Mouse (Mus musculus) MEL (cell line): Measurements from ENCODE around the gene Zc3h6. TPM values are rescaled to one million over a fixed set of nuclear protein-coding genes. Genes with fewer than 3 reads are reported as not detected.

ENCODE experiments used
- DNase-seq: peaks from one replicate; pipeline ENCODE4 v3.0.0; 2011; ENCODE audit warnings: low read depth, low spot score
- H3K27ac ChIP-seq: 2 replicates; pipeline ENCODE4 v1.5.1; 2012; ENCODE audit warnings: low read depth, mild to moderate bottlenecking, control low read depth, low read length, moderate library complexity; ENCODE audit not compliant: control insufficient read depth
- H3K27me3 ChIP-seq, 2 experiments: fragments of 150-350 bp in 1 of 2; sonication (generic) in 1 of 2; 2 replicates each; pipeline ENCODE4 v1.6.1; 2012; ENCODE audit warnings: low read length in 2 of 2, mild to moderate bottlenecking in 2 of 2, improper control_type of control experiment in 1 of 2, moderate library complexity in 1 of 2; ENCODE audit not compliant: insufficient read depth in 2 of 2, control insufficient read depth in 1 of 2
- H3K36me3 ChIP-seq, 2 experiments: 2 replicates each; pipeline ENCODE4 v1.6.1; 2012 to 2014; ENCODE audit warnings: low read length in 2 of 2, improper control_type of control experiment in 1 of 2, inconsistent platforms in 1 of 2, mild to moderate bottlenecking in 1 of 2; ENCODE audit not compliant: insufficient read depth in 2 of 2, control insufficient read depth in 1 of 2
- H3K4me1 ChIP-seq, 2 experiments: fragments of 150-350 bp in 1 of 2; sonication (generic) in 1 of 2; 2 replicates each; pipeline ENCODE4 v1.6.1; 2012; ENCODE audit warnings: low read length in 2 of 2, improper control_type of control experiment in 1 of 2, mild to moderate bottlenecking in 1 of 2; ENCODE audit not compliant: insufficient read depth in 2 of 2, control insufficient read depth in 1 of 2
- H3K4me3 ChIP-seq, 2 experiments: fragments of 150-350 bp in 1 of 2; sonication (generic) in 1 of 2; 2 replicates each; pipeline ENCODE4 v1.5.1; 2012; ENCODE audit warnings: low read depth in 2 of 2, low read length in 2 of 2, mild to moderate bottlenecking in 2 of 2, moderate library complexity in 2 of 2, control low read depth in 1 of 2, improper control_type of control experiment in 1 of 2; ENCODE audit not compliant: control insufficient read depth in 1 of 2, insufficient read depth in 1 of 2
- H3K79me2 ChIP-seq: 2 replicates; pipeline ENCODE4 v1.6.1; 2012; ENCODE audit warnings: mild to moderate bottlenecking, low read length, moderate library complexity; ENCODE audit not compliant: control insufficient read depth, poor library complexity, insufficient read depth
- H3K9ac ChIP-seq: 2 replicates; pipeline ENCODE4 v1.6.1; 2012; ENCODE audit warnings: low read depth, mild to moderate bottlenecking, control low read depth, low read length, moderate library complexity; ENCODE audit not compliant: control insufficient read depth, poor library complexity, severe bottlenecking
- H3K9me3 ChIP-seq: fragments of 150-350 bp; sonication (generic); replicated peaks from 2 replicates; pipeline ENCODE4 v1.6.1; 2012; ENCODE audit warnings: mild to moderate bottlenecking, low read length, improper control_type of control experiment, moderate library complexity; ENCODE audit not compliant: insufficient read depth
- CHD1 ChIP-seq: IDR thresholded peaks from 2 replicates; pipeline ENCODE4 v1.6.1; 2012; ENCODE audit warnings: low read depth, mild to moderate bottlenecking, inconsistent platforms, low read length, improper control_type of control experiment
- GABPA ChIP-seq: IDR thresholded peaks from 2 replicates; pipeline ENCODE4 v1.6.1; 2012; ENCODE audit warnings: low read depth, mild to moderate bottlenecking, inconsistent platforms, low read length, improper control_type of control experiment, moderate library complexity
- KAT2A ChIP-seq: conservative IDR thresholded peaks from 2 replicates; pipeline ENCODE4 v1.6.1; 2012; ENCODE audit warnings: low read depth, low read length, improper control_type of control experiment, inconsistent platforms
- MAFK ChIP-seq: IDR thresholded peaks from 2 replicates; pipeline ENCODE4 v1.6.1; 2011; ENCODE audit warnings: low read depth, mild to moderate bottlenecking, low read length, improper control_type of control experiment, borderline replicate concordance
- MAX ChIP-seq: IDR thresholded peaks from 2 replicates; pipeline ENCODE4 v1.6.1; 2011; ENCODE audit warnings: low read length, improper control_type of control experiment
- MAZ ChIP-seq: IDR thresholded peaks from 2 replicates; pipeline ENCODE4 v1.6.1; 2012; ENCODE audit warnings: low read depth, mild to moderate bottlenecking, inconsistent platforms, low read length, improper control_type of control experiment
- MEF2A ChIP-seq: IDR thresholded peaks from 2 replicates; pipeline ENCODE4 v1.6.1; 2014; ENCODE audit warnings: low read depth, mild to moderate bottlenecking, inconsistent platforms, low read length, improper control_type of control experiment; ENCODE audit not compliant: poor library complexity, insufficient replicate concordance, severe bottlenecking; ENCODE audit errors: extremely low read depth
- MXI1 ChIP-seq: IDR thresholded peaks from 2 replicates; pipeline ENCODE4 v1.6.1; 2011; ENCODE audit warnings: mild to moderate bottlenecking, low read depth, low read length, improper control_type of control experiment
- MYB ChIP-seq: IDR thresholded peaks from 2 replicates; pipeline ENCODE4 v1.6.1; 2011; ENCODE audit warnings: mild to moderate bottlenecking, low read depth, low read length, improper control_type of control experiment
- MYC ChIP-seq: IDR thresholded peaks from 2 replicates; pipeline ENCODE4 v1.6.1; 2011; ENCODE audit warnings: low read depth, mild to moderate bottlenecking, low read length, improper control_type of control experiment, moderate library complexity
- POLR2AphosphoS2 ChIP-seq: IDR thresholded peaks from 2 replicates; pipeline ENCODE4 v1.6.1; 2011; ENCODE audit warnings: low read length, improper control_type of control experiment
- RAD21 ChIP-seq: IDR thresholded peaks from 2 replicates; pipeline ENCODE4 v1.6.1; 2011; ENCODE audit warnings: mild to moderate bottlenecking, low read depth, low read length, improper control_type of control experiment
- TAL1 ChIP-seq: IDR thresholded peaks from 2 replicates; pipeline ENCODE4 v1.6.1; 2012; ENCODE audit warnings: mild to moderate bottlenecking, inconsistent platforms, low read length, moderate library complexity, mixed read lengths
- TCF12 ChIP-seq: IDR thresholded peaks from 2 replicates; pipeline ENCODE4 v1.6.1; 2014; ENCODE audit warnings: low read depth, mild to moderate bottlenecking, inconsistent platforms, low read length, improper control_type of control experiment, moderate library complexity
- USF2 ChIP-seq, 2 experiments: IDR thresholded peaks; 2 replicates each; pipeline ENCODE4 v1.6.1; 2011 to 2012; ENCODE audit warnings: improper control_type of control experiment in 2 of 2, low read length in 2 of 2, borderline replicate concordance in 1 of 2, inconsistent platforms in 1 of 2, low read depth in 1 of 2, mild to moderate bottlenecking in 1 of 2; ENCODE audit not compliant: insufficient read depth in 1 of 2
- ZC3H11A ChIP-seq: IDR thresholded peaks from 2 replicates; pipeline ENCODE4 v1.6.1; 2012; ENCODE audit warnings: low read depth, mild to moderate bottlenecking, inconsistent platforms, low read length, improper control_type of control experiment
- ZMIZ1 ChIP-seq: IDR thresholded peaks from 2 replicates; pipeline ENCODE4 v1.6.1; 2012; ENCODE audit warnings: low read depth, mild to moderate bottlenecking, inconsistent platforms, low read length, improper control_type of control experiment, moderate library complexity
- ZNF384 ChIP-seq: IDR thresholded peaks from 2 replicates; pipeline ENCODE4 v1.6.1; 2012; ENCODE audit warnings: low read depth, mild to moderate bottlenecking, inconsistent platforms, low read length, improper control_type of control experiment
- polyA plus RNA-seq, 2 experiments: library from polyadenylated mRNA; stranded (reverse) in 1 of 2; unstranded in 1 of 2; fragments of >175 nt in 1 of 2; fragments of >200 nt in 1 of 2; gene quantifications; 2 replicates each; pipeline versions ENCODE4 v1.2.1 to v1.2.4; 2012; ENCODE audit warnings: low replicate concordance in 2 of 2, low read depth in 1 of 2; ENCODE audit not compliant: insufficient read length in 2 of 2, insufficient read depth in 1 of 2, missing spikeins in 1 of 2
- total RNA-seq: library from RNA; depleted of rRNA; stranded (reverse); fragments of 300-350 nt; gene quantifications from 2 replicates; pipeline ENCODE4 v1.2.3, GENCODE M21; 2012

Gene Zc3h6
- total and polyA plus RNA-seq, 3 experiments: 0.69 to 1.4 TPM; not detected in 1

DNA sequence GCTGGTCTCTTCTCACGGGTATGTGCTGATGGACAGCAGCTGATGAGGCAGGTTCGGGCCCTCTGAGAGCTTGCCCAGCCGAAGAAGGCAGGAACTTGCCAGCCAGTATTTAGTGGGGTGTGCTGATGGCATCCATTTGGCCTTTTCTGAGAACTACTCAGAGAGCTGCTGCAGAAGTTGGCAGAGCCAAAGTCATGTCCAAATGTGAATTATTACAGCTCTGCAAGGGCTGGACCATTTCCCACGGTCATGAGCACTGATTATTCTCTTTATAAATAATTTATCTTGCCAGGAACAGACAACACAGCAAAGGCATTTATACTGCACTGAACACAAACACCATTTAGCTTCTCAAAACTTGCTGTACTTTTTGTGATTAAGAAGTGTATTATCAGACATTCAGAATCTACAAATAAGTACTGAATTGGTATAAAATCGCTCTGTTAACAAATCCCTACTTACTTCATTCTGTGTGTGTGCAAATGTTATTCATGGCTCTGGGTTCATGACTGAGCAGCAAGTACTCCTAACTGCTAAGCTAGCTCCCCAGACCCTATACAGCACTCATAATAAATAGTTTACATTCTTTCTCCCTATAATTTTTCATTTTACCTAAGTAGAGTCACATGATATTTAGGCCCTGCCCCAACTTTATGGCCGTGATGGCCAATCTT lies 79.1 kb downstream of the Zc3h6 start (continued):
- no peak for TF ChIP-seq ZNF384
- TF ChIP-seq, all 39 proteins: peak for 0

DNA sequence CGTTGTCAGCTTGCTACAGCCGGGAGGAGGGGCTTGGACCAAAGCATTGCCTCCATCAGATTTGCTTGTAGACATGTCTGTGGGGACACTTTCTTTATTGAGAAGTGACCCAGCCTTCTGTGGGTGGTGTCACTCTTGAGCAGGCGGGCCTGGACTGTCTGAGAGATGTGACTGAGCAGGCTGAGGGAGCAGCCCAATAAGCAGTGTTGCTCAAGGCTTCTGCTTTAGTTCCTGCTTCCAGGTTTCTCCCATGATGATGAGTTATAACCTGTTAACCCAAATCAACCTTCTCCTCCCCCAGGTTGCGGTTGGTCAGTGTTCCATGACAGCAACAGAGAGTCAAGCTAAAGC lies 79.6 kb downstream of the Zc3h6 start:
- TF ChIP-seq POLR2AphosphoS2: no peak
- no peak for TF ChIP-seq TCF12
- no peaks in the 10 kb centered on the region for H3K36me3 ChIP-seq
- H3K9ac ChIP-seq: no peak overlapping the region
- H3K27ac ChIP-seq: no peak overlapping the region
- no peaks in the 10 kb centered on the region for H3K9me3 ChIP-seq
- H3K4me3 ChIP-seq: no peak overlapping the region
- H3K27me3 ChIP-seq: peaks cover 0 to 6% of the 10 kb centered on the region in 2 experiments; a peak in 3 of 4 replicates
- DNase-seq: no peak
- no peaks in the 10 kb centered on the region for H3K79me2 ChIP-seq
- H3K4me1 ChIP-seq: no peaks in the 10 kb centered on the region

DNA sequence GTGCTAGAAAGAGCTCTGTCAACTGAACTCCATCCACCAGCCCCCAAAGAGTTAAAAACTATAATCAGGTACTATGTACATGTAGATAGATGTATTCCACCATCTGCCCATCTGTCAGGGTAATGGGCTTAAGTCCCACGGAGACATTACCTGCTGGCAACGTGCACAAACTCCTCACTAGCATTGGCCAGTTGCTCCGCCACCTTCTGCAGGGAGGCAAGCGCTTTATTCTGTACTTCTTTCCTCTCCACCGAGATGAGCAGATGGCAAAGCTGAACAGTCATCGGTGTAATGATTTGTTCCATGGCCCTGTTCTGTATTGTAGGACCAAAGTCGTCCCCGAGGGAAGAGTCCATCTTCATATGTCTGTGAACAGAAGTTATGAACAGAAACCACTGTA lies 80.6 kb downstream of the Zc3h6 start, which contains the start of gene Vinac1:
Vinac1 (minus strand) TSS at position 362 of the 400 bp plus-strand sequence.
- Histone ChIP-seq H3K27ac (no peak within 1 kb of the TSS), H3K36me3 (no peaks in the 10 kb centered on the region), H3K79me2 (no peaks in the 10 kb centered on the region), H3K4me3 (no peak within 1 kb of the TSS), H3K9ac (no peak within 1 kb of the TSS), H3K27me3 (peaks cover 0 to 6% of the 10 kb centered on the region in 2 experiments; a peak in 3 of 4 replicates), H3K4me1 (no peaks in the 10 kb centered on the region), H3K9me3 (no peaks in the 10 kb centered on the region)
- TF ChIP-seq RAD21 (no peak), ZMIZ1 (no peak), KAT2A (no peak), MXI1 (no peak), GABPA (no peak), USF2 (IDR thresholded peaks at IDR 0.05; ENCODE audit: borderline replicate concordance in 1 of 2, insufficient read depth in 1 of 2, low read depth in 1 of 2, low read length in 2 of 2) (no peak), MYC (no peak), MAX (no peak), MAZ (no peak), CHD1 (no peak), TAL1 (no peak), MEF2A (no peak), MAFK (no peak), MYB (no peak), ZC3H11A (no peak)
- no peak for DNase-seq
